Mouse (Mus musculus): ENCODE results near the gene Vill. TPM values are rescaled to one million over a fixed set of nuclear protein-coding genes. Genes with fewer than 3 reads are reported as not detected.

The Vill gene
- 37.0 and 40.0 TPM in 2 replicates for polyA plus RNA-seq (2011; ENCODE audit: insufficient read depth, insufficient read length, low read depth, missing spikeins)

DNA sequence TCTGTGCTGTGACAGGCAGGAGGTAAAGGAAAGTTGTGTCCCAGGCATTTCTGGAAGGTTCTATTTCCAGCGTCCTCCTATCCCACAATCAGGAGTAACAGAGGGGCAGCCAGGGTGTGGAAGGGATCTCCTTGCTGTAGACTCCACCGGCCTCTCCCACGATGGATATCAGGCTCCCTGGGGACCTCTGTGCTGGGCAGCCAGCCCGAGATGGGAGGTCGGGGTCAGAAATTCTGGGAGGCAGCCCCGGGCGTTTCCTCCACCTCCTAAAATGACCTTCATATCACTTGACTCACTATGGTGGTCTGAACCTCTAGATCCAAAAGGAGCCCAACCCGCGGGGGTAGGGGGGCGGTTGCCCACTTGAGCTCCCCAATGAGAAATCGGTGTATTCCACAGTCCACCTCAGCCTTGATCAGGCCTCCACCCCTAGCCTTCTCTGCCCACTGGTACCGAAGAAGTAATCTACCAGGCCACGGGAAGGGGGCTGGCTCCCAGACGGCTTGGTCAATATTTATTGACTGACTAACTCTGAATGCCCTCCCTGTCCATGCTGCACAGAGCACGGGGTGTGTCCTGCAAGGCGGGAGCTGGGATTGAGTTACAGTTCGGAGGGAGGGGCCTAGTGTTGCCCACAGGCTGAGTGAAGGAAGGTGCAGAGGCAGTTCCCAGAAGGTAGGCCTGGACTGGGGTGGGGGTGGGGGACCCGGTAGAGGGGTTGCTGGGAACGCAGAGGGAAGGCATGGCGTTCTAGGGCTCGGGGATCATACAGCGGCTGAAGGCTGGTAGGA is at the start of gene Vill:
Gene Vill (plus strand): TSS at position 625 of the 791 bp plus-strand sequence.
- Histone ChIP-seq H3K9ac (ENCODE audit: low read depth, poor library complexity, severe bottlenecking) (peak within 1 kb of the TSS; percentile 41), H3K36me3 (ENCODE audit: control insufficient read depth, insufficient read depth, low read length, poor library complexity, severe bottlenecking) (no peaks in the 10 kb centered on the region), H3K9me3 (replicated peaks; ENCODE audit: control insufficient read depth, insufficient read depth, low read length, poor library complexity, severe bottlenecking) (no peaks in the 10 kb centered on the region), H3K27me3 (ENCODE audit: control insufficient read depth, insufficient read depth, low read length, poor library complexity, severe bottlenecking) (no peaks in the 10 kb centered on the region), H3K4me3 (ENCODE audit: low read depth, low read length) (peak within 1 kb of the TSS; percentile 71), H3K4me1 (ENCODE audit: control insufficient read depth, insufficient read depth, low read length) (peaks cover 4% of the 10 kb centered on the region), H3K27ac (ENCODE audit: insufficient read depth, low read length) (no peak within 1 kb of the TSS)
- TF ChIP-seq EP300 (IDR thresholded peaks at IDR 0.05; ENCODE audit: insufficient read depth, low read depth, low read length) = peak; percentile 79; the same call in 1 of the 2 replicates
- TF ChIP-seq CTCF (IDR thresholded peaks at IDR 0.05; ENCODE audit: low read depth, low read length) = no peak
- TF ChIP-seq POLR2A (IDR thresholded peaks at IDR 0.05; ENCODE audit: insufficient read depth, low read length) = no peak

DNA sequence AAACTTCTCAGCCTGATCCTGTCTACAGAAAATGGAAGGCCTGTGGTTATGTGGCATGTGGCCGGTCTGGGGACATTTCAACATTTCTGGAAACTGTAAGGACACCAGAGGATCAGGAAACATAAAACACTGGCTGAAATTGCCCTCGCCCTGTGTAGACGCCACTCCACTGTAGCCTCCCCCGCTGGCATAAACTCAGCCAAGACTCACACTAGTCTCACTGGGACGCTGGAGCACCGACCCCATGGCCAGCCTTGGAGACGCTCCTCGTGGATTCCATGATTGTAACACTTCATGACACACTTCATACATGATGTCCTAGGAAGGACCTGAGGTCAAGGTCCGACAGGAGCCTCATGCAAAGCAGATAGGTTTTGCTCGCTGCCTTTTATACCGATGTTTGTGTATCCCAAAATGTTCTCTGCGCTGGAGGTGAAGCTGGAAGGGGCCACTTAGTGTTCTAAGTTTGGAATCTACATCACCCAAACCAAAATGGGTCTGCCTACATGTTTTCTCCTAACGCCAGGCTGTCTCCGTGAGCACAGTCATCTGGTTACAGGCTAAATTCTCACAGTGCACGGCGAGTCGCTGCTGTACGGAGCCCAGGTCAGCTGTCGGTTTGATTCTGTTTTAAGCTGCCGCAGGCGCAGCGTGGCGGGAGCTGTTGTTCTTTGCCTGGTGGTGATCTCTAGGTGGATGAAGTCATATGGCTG is 48.4 kb upstream of the Vill start:
- no peaks in the 10 kb centered on the region for H3K36me3 ChIP-seq (ENCODE audit: control insufficient read depth, insufficient read depth, low read length, poor library complexity, severe bottlenecking)
- no peak for TF ChIP-seq EP300 (IDR thresholded peaks at IDR 0.05; ENCODE audit: insufficient read depth, low read depth, low read length)
- H3K9me3 ChIP-seq (replicated peaks; ENCODE audit: control insufficient read depth, insufficient read depth, low read length, poor library complexity, severe bottlenecking) = no peaks in the 10 kb centered on the region
- peaks cover 2% of the 10 kb centered on the region for H3K4me1 ChIP-seq (ENCODE audit: control insufficient read depth, insufficient read depth, low read length)
- H3K27ac ChIP-seq (ENCODE audit: insufficient read depth, low read length) = no peak overlapping the region
- no peak overlapping the region for H3K9ac ChIP-seq (ENCODE audit: low read depth, poor library complexity, severe bottlenecking)
- no peaks in the 10 kb centered on the region for H3K27me3 ChIP-seq (ENCODE audit: control insufficient read depth, insufficient read depth, low read length, poor library complexity, severe bottlenecking)
- no peak overlapping the region for H3K4me3 ChIP-seq (ENCODE audit: low read depth, low read length)

GRCm38 (mm10) chr9:119004703-119005076 is 47.9 kb upstream of the Vill start:
- Histone ChIP-seq H3K27me3 (ENCODE audit: control insufficient read depth, insufficient read depth, low read length, poor library complexity, severe bottlenecking) (no peaks in the 10 kb centered on the region), H3K9me3 (replicated peaks; ENCODE audit: control insufficient read depth, insufficient read depth, low read length, poor library complexity, severe bottlenecking) (no peaks in the 10 kb centered on the region), H3K9ac (ENCODE audit: low read depth, poor library complexity, severe bottlenecking) (no peak overlapping the region), H3K36me3 (ENCODE audit: control insufficient read depth, insufficient read depth, low read length, poor library complexity, severe bottlenecking) (no peaks in the 10 kb centered on the region), H3K27ac (ENCODE audit: insufficient read depth, low read length) (no peak overlapping the region), H3K4me1 (ENCODE audit: control insufficient read depth, insufficient read depth, low read length) (peaks cover 2% of the 10 kb centered on the region), H3K4me3 (ENCODE audit: low read depth, low read length) (no peak overlapping the region)
- TF ChIP-seq EP300 (IDR thresholded peaks at IDR 0.05; ENCODE audit: insufficient read depth, low read depth, low read length) (no peak), POLR2A (IDR thresholded peaks at IDR 0.05; ENCODE audit: insufficient read depth, low read length) (no peak)

GRCm38 (mm10) chr9:119005303-119006029 is 47.1 kb upstream of the Vill start:
- TF ChIP-seq POLR2A (IDR thresholded peaks at IDR 0.05; ENCODE audit: insufficient read depth, low read length) (no peak), EP300 (IDR thresholded peaks at IDR 0.05; ENCODE audit: insufficient read depth, low read depth, low read length) (0 out of 2 replicates have a peak, but pooled peaks have one; percentile 44)
- no peak overlapping the region for H3K27ac ChIP-seq (ENCODE audit: insufficient read depth, low read length)
- peaks cover 2% of the 10 kb centered on the region for H3K4me1 ChIP-seq (ENCODE audit: control insufficient read depth, insufficient read depth, low read length)

DNA sequence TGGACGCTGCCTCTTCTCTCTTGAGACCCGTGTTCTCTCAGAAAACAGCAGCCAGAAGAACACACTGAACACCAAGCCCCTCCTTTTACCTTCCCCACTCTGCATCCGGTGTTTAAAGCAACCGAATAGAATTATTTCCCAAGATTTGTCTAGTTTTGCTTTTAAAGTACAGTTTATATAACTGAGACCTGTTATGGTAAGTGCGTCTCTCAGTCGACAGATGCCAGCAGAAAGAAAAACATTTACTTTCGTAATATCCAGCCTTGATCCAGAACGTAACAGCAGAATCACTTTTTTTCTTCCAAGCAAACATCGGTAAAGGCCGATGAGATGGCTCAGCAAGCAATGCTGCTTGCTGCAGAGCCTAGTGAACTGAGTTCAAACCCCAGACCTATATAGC is 45.3 kb upstream of the Vill start:
- H3K36me3 ChIP-seq (ENCODE audit: control insufficient read depth, insufficient read depth, low read length, poor library complexity, severe bottlenecking) = no peaks in the 10 kb centered on the region
- peaks cover 7% of the 10 kb centered on the region for H3K4me1 ChIP-seq (ENCODE audit: control insufficient read depth, insufficient read depth, low read length)
- no peak overlapping the region for H3K9ac ChIP-seq (ENCODE audit: low read depth, poor library complexity, severe bottlenecking)
- no peak for TF ChIP-seq CTCF (IDR thresholded peaks at IDR 0.05; ENCODE audit: low read depth, low read length)
- TF ChIP-seq EP300 (IDR thresholded peaks at IDR 0.05; ENCODE audit: insufficient read depth, low read depth, low read length) = no peak
- no peak for TF ChIP-seq POLR2A (IDR thresholded peaks at IDR 0.05; ENCODE audit: insufficient read depth, low read length)
- H3K27me3 ChIP-seq (ENCODE audit: control insufficient read depth, insufficient read depth, low read length, poor library complexity, severe bottlenecking) = no peaks in the 10 kb centered on the region
- no peak overlapping the region for H3K27ac ChIP-seq (ENCODE audit: insufficient read depth, low read length)
- H3K4me3 ChIP-seq (ENCODE audit: low read depth, low read length) = no peak overlapping the region
- H3K9me3 ChIP-seq (replicated peaks; ENCODE audit: control insufficient read depth, insufficient read depth, low read length, poor library complexity, severe bottlenecking) = no peaks in the 10 kb centered on the region

More at GRCm38 (mm10) chr9:119005303-119006029, 47.1 kb upstream of the Vill start:
- Histone ChIP-seq H3K27me3 (ENCODE audit: control insufficient read depth, insufficient read depth, low read length, poor library complexity, severe bottlenecking) (no peaks in the 10 kb centered on the region), H3K9me3 (replicated peaks; ENCODE audit: control insufficient read depth, insufficient read depth, low read length, poor library complexity, severe bottlenecking) (no peaks in the 10 kb centered on the region), H3K9ac (ENCODE audit: low read depth, poor library complexity, severe bottlenecking) (no peak overlapping the region), H3K4me3 (ENCODE audit: low read depth, low read length) (no peak overlapping the region), H3K36me3 (ENCODE audit: control insufficient read depth, insufficient read depth, low read length, poor library complexity, severe bottlenecking) (no peaks in the 10 kb centered on the region)

All from ES-Bruce4 (cell line).